Mouse (Mus musculus): ENCODE results near the gene Cic. TPM values are rescaled to one million over a fixed set of nuclear protein-coding genes. Genes with fewer than 3 reads are reported as not detected.

Gene Cic
- 100 to 1,000 TPM in 1 of 2 experiments, 10 to 100 TPM in 1; 96.8 to 123 TPM for total RNA-seq (2021)
- long read RNA-seq, experiment 1, partial matches to known transcripts = 3 of 9 reads
- long read RNA-seq, experiment 1, other reads (novel, unspliced or antisense) = 6 of 9 reads
- long read RNA-seq, experiment 2, partial matches to known transcripts = 3 of 15 reads
- long read RNA-seq, experiment 2, other reads (novel, unspliced or antisense) = 12 of 15 reads

DNA sequence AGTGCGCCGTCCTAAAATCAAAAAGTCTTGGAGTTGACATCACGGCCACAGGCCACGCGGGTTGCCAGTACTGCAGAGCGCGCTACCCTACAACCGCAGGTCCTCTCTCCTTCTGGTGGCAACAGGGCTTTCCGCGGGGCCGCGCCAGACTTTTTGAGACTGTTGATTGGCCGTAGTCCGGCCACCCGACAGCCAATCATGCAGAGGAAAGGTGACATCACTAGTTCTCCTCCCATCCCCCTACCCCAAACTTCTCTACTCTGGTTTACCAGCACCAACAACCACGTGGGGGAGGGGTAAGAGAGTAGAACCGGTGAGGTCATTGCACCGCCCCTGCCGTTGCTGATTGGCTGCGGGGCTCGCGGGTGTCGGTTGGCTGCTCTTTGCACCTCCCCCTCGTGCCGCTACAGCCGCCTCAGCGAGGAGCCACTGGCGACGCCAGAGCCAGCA is at the start of gene Cic:
TSS of gene Cic (plus strand) at position 404 of the 450 bp plus-strand sequence.
- peak; percentile 87 to 95 for DNase-seq (ENCODE audit: low spot score in 2 of 2)

DNA sequence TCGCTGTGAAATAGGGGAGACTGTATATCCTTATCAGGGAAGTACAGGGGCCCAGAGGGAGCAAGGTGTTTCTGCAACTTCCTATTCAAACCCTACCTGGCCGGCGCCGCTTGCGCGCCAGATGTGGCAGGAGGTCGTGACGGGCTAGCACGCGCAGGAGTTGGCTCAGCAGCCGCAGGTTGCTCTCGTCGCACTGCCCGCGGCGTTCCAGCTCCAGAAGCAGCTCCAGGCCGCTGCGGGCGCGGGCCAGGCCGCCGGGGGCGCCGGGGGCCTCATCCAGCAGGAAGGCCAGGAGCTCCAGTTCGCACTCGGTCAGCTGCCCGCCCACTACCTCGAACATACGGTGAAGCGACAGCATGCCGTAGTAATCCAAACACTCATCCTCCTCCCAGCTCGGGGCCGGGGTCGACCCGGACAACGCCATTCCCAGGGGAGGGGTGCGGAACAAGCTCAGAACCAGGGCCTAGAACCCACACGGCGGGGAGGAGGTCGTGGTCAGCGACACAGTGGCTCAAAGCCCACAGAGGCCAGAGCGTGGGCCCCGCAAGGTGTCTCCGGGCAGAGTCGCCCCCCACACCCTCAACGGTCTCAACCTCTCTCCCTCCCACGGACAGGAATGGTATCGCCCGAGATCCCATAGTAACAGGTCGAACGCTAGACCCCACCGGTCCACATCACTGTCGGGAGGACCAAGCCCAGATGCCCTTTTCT is 48.6 kb upstream of the Cic start:
- DNase-seq (ENCODE audit: low spot score in 2 of 2) = peak; percentile 44 to 50

- DNase-seq (ENCODE audit: low spot score in 2 of 2) = no peak
Measured at GRCm38 (mm10) chr7:25219416-25219750, 48.1 kb upstream of the Cic start.

DNA sequence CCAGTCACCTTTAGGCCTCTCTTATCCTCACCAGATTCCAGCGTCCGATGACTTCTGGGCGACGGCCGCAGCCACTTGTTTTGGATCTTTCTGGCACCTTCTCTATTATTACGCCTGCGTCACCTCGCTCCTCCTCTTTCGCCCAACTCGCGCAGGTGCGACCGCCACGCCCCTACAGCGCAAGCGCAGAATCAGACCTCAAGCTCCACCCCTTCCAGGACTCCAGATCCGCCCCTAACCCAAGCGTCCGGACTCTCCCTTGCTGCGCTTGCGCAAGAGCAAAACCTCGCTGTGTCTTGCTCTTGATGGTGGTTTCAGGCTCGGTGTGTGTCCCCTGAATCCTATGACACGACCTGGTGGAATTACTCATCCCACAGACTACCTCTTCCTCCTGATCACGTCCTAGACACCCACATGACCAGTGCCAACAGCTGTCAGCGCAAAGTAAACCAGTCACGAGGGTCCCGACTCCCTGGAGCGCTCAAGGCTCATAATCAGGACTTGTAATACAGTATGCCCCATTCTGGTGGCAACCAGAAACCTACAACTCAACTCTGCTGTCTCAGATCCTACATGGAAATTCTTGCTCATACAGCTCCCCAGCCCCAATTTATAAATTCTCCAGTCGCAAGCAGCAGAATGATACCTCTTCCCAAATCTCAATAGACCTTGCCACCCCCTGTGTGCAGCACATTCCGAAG is 47.6 kb upstream of the Cic start:
- peak; percentile 91 to 95 for DNase-seq (ENCODE audit: low spot score in 2 of 2)

DNA sequence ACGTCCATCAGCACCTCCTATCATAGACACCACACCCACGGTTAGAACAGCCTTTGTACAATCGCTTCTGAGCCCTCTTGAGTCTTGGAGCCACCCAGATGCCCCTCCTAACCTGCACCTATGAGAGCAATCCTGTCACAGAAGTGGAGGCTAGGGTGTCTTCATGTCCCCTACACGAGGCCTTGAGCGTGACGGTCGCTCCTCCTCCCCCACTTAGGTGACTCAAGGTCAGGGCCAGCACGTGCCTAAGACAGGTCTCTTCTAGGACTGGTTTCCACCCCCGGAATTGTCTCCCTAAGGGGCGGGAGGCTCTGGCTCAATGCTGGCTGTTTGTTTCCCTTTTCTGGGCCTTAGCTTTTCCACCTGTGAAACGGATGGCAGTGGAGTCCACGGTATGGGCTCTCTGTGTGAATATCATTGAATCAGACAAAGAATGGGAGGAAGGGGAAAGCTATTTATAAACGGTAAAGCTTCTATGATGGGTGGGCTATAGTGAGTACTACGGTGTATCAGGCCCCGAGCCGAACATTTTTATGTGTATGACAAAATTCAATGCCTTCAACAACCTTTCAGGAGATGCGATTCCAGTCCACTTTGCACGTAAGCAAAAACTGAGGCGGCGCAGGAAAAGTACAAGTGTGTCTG is 46.9 kb upstream of the Cic start, which contains the start of gene Dedd2:
TSS of gene Dedd2 (minus strand) at position 159 of the 645 bp plus-strand sequence.
- DNase-seq (ENCODE audit: low spot score in 2 of 2) = peak in 1 of 2 experiments; percentile 42

- peak; percentile 93 to 94 for DNase-seq (ENCODE audit: low spot score in 2 of 2)
Measured at GRCm38 (mm10) chr7:25221102-25221883, 46.2 kb upstream of the Cic start, which contains the start of gene Zfp526. Gene Zfp526 (plus strand): TSS chr7:25221425.

DNA sequence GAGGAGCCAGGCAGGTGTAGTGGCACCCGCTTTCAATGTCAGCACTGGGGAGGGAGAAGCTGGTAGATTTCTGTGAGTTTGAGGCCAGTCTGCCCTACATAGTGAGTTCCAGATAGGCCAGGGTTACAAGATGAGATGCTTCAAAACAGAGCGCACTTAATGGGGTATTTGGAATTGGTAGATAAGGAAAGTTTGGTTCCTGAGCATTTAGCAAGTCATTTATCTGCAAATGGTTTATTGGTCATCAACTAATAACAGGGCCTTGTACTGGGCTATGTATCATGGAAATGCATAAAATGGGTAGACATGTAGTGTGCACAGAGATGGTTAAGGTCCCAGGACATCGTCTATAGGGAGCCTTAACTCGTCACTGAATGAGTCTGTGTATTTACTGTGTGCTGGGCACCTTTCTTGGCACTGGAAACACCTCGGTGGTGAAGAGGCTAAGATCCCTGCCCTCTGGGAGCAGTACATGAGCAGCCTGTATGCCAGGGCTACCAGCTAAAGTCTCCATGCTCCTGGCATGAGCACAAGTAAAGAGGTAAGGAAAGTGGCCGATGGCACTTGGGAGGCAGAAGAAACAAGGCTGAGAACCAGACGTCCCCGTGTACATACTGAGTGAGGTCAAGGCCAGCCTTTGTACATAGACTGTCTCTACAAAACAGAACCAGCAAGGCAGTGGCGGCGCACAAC is 45.1 kb upstream of the Cic start:
- no peak for DNase-seq (ENCODE audit: low spot score in 2 of 2)

DNA sequence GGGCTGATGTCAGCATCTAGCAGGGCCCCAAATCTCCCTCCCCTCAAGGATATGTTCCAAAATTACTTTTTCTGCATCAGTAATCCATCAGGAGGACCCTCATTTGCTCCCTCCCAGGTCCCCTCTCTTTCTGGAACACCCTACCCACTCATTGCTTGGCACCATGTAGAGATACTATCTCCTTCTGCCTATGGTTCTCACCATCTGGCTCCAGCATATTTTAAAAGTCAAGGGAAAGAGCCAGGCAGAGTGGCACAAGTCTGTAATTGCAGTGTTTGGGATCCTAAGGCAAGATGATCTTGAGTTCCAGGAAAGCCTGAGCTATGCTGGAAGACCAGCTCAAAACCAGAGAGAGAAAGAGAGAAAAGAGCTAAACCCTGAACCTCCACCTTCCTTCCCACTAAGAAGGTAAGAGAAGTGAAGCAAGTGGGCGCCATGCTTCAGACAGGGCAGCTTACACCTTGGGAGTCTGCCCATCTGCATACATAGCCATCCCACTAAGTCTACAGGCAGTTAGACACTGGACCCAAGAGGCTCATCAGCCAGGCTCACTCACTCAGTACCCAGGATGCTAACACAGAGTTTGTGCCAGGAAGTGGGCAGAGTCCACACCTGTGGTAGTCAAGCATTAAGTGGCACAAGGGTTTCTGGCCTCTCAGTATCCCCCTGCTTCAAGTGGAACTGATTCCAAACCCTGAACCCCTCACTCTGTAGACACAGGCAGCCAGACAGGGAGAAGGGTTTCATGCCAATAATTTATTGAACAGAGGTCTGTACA is 39.8 kb upstream of the Cic start:
- DNase-seq (ENCODE audit: low spot score in 2 of 2) = no peak

GRCm38 (mm10) chr7:25230690-25231285 is 36.7 kb upstream of the Cic start:
- no peak for DNase-seq (ENCODE audit: low spot score in 2 of 2)

DNA sequence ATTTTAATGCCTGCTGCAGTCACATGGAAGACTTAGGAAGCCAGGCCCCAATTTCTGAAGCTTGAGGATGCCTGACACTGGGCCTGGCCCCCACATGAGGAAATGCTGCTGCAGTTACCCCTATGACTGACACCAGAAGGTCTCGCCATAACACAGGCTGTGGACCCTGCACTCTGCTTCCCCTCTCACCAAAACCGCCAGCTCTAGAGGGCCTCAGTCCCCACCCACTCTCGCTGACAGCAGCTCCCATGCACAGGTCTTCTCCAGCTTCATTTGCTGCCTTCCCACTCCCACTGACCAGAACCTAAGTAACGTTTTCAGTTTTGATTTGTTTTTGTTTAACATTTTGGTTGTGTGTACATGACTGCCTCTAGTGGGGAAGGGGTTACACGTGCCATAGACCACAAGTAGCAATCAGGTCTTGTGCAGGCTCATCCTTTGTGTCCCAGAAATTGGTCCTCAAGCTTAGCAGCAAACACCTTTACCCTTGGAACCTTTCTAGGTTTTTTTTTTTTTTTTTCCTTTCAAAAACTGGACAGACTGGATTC is 35.3 kb upstream of the Cic start:
- DNase-seq (ENCODE audit: low spot score in 2 of 2) = peak in 1 of 2 experiments; percentile 17

DNA sequence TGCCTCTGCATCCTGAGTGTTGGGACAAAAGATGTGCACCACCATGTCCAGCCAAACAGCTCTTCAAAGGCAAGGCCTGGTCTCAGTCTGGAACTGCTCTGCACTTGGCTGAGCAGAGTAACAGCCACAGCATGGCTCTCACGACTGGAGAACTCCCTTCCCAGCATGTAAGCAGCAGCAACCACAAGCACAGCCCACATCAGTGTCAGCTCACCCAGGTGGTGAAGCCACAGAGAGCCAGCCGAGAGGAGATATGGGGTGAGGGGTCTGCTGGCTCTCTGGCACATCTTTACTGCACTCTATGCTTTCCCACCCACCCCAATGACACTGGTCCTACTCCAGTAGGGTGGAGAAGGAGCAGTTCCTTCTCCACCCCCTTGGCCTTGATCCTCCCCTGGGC is 34.4 kb upstream of the Cic start:
- peak in 1 of 2 experiments; percentile 15 for DNase-seq (ENCODE audit: low spot score in 2 of 2)

GRCm38 (mm10) chr7:25235526-25235925 is 32.0 kb upstream of the Cic start:
- peak in 1 of 2 experiments; percentile 20 for DNase-seq (ENCODE audit: low spot score in 2 of 2)

DNA sequence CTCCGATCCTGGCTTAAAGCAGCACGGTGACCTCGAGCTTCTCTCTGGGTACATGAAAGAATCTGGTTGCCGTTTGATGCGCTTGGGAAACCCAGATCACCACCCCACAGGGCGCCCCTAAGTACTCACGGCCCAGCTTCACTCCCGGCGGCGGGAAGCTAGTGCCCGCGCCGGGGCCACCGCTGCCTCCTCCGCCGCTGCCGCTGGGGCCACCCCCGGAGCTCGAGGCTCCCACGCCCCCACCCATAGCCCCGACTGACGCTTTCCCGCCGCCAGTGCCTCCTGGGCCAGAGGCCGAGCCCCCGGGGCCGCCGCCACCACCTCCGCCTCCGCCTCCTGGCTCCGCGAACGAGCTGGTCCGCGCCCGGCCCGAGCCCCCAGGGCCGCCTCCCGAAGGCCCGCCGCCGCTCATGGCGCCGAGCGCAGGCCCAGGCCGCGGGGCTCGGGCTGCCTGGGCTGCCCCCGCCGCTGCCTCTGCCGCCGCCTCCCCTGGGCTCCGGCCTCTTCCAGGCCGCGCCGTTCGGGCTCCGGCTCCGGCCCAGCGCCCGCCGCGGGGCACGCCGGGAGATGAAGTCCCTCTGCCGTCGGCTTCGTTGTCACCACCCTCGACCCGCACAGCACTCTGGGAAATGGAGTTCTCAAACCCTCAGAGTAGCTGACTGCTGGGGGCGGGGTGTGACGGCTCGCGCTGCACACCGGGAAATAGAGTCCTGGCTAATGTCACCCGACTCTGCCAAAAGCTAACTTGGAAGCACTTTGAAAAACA is 30.1 kb upstream of the Cic start, which contains the start of gene Gsk3a:
TSS of gene Gsk3a (minus strand) at position 603 of the 766 bp plus-strand sequence.
- DNase-seq (ENCODE audit: low spot score in 2 of 2) = peak; percentile 92 to 93

- DNase-seq (ENCODE audit: low spot score in 2 of 2) = peak; percentile 74 to 83
Measured at GRCm38 (mm10) chr7:25238015-25238706, 29.3 kb upstream of the Cic start.

GRCm38 (mm10) chr7:25238829-25239623 is 28.5 kb upstream of the Cic start:
- DNase-seq (ENCODE audit: low spot score in 2 of 2) = peak; percentile 64 to 65

GRCm38 (mm10) chr7:25240631-25241030 is 26.9 kb upstream of the Cic start:
- no peak for DNase-seq (ENCODE audit: low spot score in 2 of 2)
